Mouse (Mus musculus) splenic B cell, adult 2 months (primary cell): ENCODE results near the gene Wdr45.

ENCODE experiments used
- DNase-seq: peaks from one replicate; pipeline ENCODE4 v3.0.0-alpha.2; 2011; ENCODE audit warnings: low read depth, low spot score
- H3K27me3 ChIP-seq: 2 replicates; pipeline ENCODE4 v1.6.1; 2012; ENCODE audit warnings: mild to moderate bottlenecking, low read length, moderate library complexity, mixed read lengths; ENCODE audit not compliant: control insufficient read depth, poor library complexity, insufficient read depth, severe bottlenecking
- H3K36me3 ChIP-seq: 2 replicates; pipeline ENCODE4 v1.6.1; 2012; ENCODE audit warnings: mild to moderate bottlenecking, low read length, moderate library complexity, mixed read lengths; ENCODE audit not compliant: control insufficient read depth, poor library complexity, insufficient read depth, severe bottlenecking

Wdr45 gene

DNA sequence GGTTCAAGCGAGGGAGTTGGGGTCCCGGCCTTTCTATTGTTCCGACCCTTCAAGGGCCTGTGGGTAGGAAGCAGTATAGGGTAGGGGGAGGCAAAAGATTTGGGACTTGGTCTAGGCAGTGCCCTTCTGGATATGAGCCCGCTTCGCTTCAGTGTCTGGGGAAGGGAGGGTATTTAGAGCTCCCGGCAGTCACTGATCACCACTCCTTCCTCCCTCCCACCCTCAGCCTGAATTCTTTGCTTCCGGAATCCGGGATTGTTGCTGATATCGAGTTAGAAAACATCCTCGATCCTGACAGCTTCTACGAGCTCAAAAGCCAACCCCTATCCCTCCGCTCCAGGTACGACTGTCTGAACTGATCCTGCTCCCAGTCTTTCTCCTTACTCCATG, 51.1 kb downstream of the Wdr45 start:
- no peak for DNase-seq
- no peaks in the 10 kb centered on the region for H3K36me3 ChIP-seq
- no peaks in the 10 kb centered on the region for H3K27me3 ChIP-seq

- no peak for DNase-seq
- no peaks in the 10 kb centered on the region for H3K36me3 ChIP-seq
These were observed 51.6 kb downstream of the Wdr45 start for GRCm38 (mm10) chrX:7765764-7766163.

DNA sequence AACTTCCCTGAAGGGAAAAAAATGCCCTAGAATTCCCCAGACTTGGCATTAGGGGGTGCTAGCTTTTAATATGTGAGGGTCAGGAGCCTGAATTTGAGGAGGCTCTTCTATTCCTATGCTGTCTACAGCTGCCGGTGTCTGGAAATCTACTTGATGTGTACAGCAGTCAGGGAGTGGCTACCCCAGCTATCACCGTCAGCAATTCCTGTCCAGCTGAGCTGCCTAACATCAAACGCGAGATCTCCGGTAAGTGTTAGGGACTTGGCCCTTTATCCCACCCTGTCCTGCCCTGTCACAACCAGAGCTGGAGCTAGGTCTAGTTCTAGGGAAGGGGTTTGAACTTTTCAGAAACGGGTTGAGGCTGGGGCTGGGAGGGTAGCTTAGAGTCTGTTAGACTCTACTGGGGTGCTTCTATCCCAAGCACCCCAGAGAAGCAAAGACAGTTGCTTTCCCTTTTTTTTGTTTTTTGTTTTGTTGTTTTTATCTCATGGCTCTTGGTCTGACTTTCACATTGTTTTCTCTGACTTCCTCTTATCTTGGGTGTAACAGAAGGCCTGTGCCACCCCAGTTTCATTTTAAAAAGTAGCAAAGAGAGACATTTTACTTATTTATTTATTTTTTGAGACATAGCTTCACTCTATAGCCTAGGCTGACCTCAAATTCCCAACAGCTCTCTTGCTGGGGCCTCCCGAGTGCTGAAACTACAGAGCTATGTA, 55.3 kb downstream of the Wdr45 start:
- H3K27me3 ChIP-seq, result no peaks in the 10 kb centered on the region
- 0 out of 2 replicates have a peak, but pooled peaks cover 4% of the 10 kb centered on the region for H3K36me3 ChIP-seq
- no peak for DNase-seq

More at GRCm38 (mm10) chrX:7765764-7766163, 51.6 kb downstream of the Wdr45 start:
- H3K27me3 ChIP-seq, result no peaks in the 10 kb centered on the region

GRCm38 (mm10) chrX:7772766-7773165, 58.6 kb downstream of the Wdr45 start:
- Histone ChIP-seq H3K27me3 (no peaks in the 10 kb centered on the region), H3K36me3 (0 out of 2 replicates have a peak, but pooled peaks cover 4% of the 10 kb centered on the region)
- DNase-seq, result peak; percentile 24

GRCm38 (mm10) chrX:7775501-7776205, 61.5 kb downstream of the Wdr45 start:
- H3K36me3 ChIP-seq, result 0 out of 2 replicates have a peak, but pooled peaks cover 4% of the 10 kb centered on the region
- no peaks in the 10 kb centered on the region for H3K27me3 ChIP-seq
- DNase-seq, result no peak

GRCm38 (mm10) chrX:7776329-7777082, 62.4 kb downstream of the Wdr45 start:
- 0 out of 2 replicates have a peak, but pooled peaks cover 4% of the 10 kb centered on the region for H3K36me3 ChIP-seq
- no peaks in the 10 kb centered on the region for H3K27me3 ChIP-seq
- DNase-seq, result peak; percentile 55
